Mouse (Mus musculus) megakaryocyte, embryonic 14.5 days (primary cell): ENCODE results near the gene Rtn1.

Experiments
- FLI1 ChIP-seq: IDR thresholded peaks from 2 replicates; pipeline ENCODE4 v1.6.1; 2012; ENCODE audit warnings: low read length, inconsistent platforms, mixed read lengths
- GATA1 ChIP-seq: IDR thresholded peaks from 3 replicates; pipeline ENCODE4 v1.6.1; 2012; ENCODE audit warnings: mixed read lengths, low read length, inconsistent platforms, borderline replicate concordance

- TF ChIP-seq GATA1 (no peak), FLI1 (no peak)
Measured at GRCm38 (mm10) chr12:72227731-72228130, 181.1 kb downstream of the Rtn1 start.
